Mouse (Mus musculus) lung, postnatal 0 days (tissue): Measurements from ENCODE around the gene Scgb1b12.
"Not testable (repeated sequence)": the region's sequence is repeated elsewhere in the genome, so short reads cannot be mapped to it uniquely, and the experiment has no call there.

ENCODE experiments used
- CTCF ChIP-seq: IDR thresholded peaks from 2 replicates; pipeline ENCODE4 v1.5.1; 2016; ENCODE audit warnings: antibody characterized with exemption, mild to moderate bottlenecking
- EP300 ChIP-seq: IDR thresholded peaks from 2 replicates; pipeline ENCODE4 v1.6.1; 2016; ENCODE audit warnings: antibody characterized with exemption, mild to moderate bottlenecking, control low read depth

DNA sequence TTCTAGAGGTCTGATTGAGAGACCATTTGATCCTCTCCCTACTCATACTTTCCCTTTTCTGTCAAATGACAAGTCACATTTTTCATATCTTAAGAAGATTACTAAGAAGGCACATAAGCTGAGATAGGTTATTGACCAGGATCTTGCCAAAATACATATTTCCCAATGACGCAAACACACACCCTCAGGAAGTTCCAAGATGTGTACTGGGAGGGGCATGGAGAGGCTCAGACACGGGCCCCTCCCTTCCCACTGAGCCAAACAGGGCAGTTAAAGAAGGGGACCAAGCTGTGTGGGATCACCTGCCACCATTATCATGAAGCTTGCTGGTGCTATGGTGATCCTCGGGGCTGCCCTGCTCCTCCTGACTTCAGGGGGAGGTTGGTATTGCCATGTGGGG is at the start of gene Scgb1b12:
- not testable (repeated sequence) for TF ChIP-seq CTCF, EP300
